Mouse (Mus musculus): ENCODE results near the gene Sh3gl2. TPM values are rescaled to one million over a fixed set of nuclear protein-coding genes. Genes with fewer than 3 reads are reported as not detected.

Gene Sh3gl2
- polyA plus RNA-seq, 2 experiments, result 3.1 to 5.2 TPM

- no peak for ATAC-seq (ENCODE audit: low FRiP score, low read depth)
- 78% methylated on average over 4 of the region's 4 CpGs for WGBS
- DNase-seq (ENCODE audit: low spot score), result no peak
Observed at GRCm38 (mm10) chr4:85686160-85686559, 481.2 kb downstream of the Sh3gl2 start.

More at GRCm38 (mm10) chr4:85686160-85686559, 481.2 kb downstream of the Sh3gl2 start:
- Histone ChIP-seq H3K27ac (replicated peaks; ENCODE audit: low read depth, low read length) (no peak overlapping the region), H3K4me2 (replicated peaks; ENCODE audit: low read depth, low read length, severe bottlenecking) (no peak overlapping the region), H3K36me3 (ENCODE audit: control insufficient read depth, insufficient read depth, low read length) (no peaks in the 10 kb centered on the region), H3K4me3 (replicated peaks; ENCODE audit: low read length) (no peak overlapping the region), H3K27me3 (ENCODE audit: control insufficient read depth, insufficient read depth, low read length) (no peaks in the 10 kb centered on the region), H3K9me3 (ENCODE audit: control insufficient read depth, low read length) (no peaks in the 10 kb centered on the region), H3K9ac (ENCODE audit: low read depth, low read length, severe bottlenecking) (no peak overlapping the region), H3K4me1 (ENCODE audit: control insufficient read depth, insufficient read depth, low read length) (no peaks in the 10 kb centered on the region)
- TF ChIP-seq POLR2A (IDR thresholded peaks at IDR 0.05; ENCODE audit: borderline replicate concordance, extremely low read depth, insufficient read depth, insufficient read length), result no peak
